Mouse (Mus musculus) liver, adult 2 months (tissue): ENCODE results near the gene Mtfmt. TPM values are rescaled to one million over a fixed set of nuclear protein-coding genes. Genes with fewer than 3 reads are reported as not detected.
A peak's percentile ranks its signal among the peaks of the same experiment; 100 is the strongest.

Experiments
- DNase-seq: peaks from one replicate; pipeline ENCODE4 v3.0.0-alpha.2; 2011; ENCODE audit warnings: low read depth, low spot score; ENCODE audit errors: extremely low read depth
- H3K27ac ChIP-seq: fragments of 200-500 bp; replicated peaks from 2 replicates; pipeline ENCODE4 v1.5.1; 2012; ENCODE audit warnings: low read depth, mild to moderate bottlenecking, control low read depth, inconsistent platforms, low read length; ENCODE audit not compliant: insufficient read depth
- H3K27me3 ChIP-seq: fragments of 200-500 bp; 2 replicates; pipeline ENCODE4 v1.6.1; 2012; ENCODE audit warnings: mild to moderate bottlenecking, moderate library complexity, low read length, inconsistent platforms; ENCODE audit not compliant: control insufficient read depth, insufficient read depth
- H3K36me3 ChIP-seq: fragments of 200-500 bp; 2 replicates; pipeline ENCODE4 v1.6.1; 2012; ENCODE audit warnings: low read length, inconsistent platforms; ENCODE audit not compliant: control insufficient read depth, insufficient read depth
- H3K4me1 ChIP-seq: fragments of 200-500 bp; 2 replicates; pipeline ENCODE4 v1.6.1; 2011; ENCODE audit warnings: low read length; ENCODE audit not compliant: control insufficient read depth, insufficient read depth
- H3K4me3 ChIP-seq: fragments of 200-500 bp; 2 replicates; pipeline ENCODE4 v1.5.1; 2011; ENCODE audit warnings: low read depth, mild to moderate bottlenecking, control low read depth, low read length, moderate library complexity; ENCODE audit not compliant: insufficient read depth
- H3K79me2 ChIP-seq: fragments of 200-500 bp; 2 replicates; pipeline ENCODE4 v1.6.1; 2012; ENCODE audit warnings: inconsistent platforms, mild to moderate bottlenecking, low read length, moderate library complexity; ENCODE audit not compliant: control insufficient read depth, insufficient read depth
- H3K9ac ChIP-seq: fragments of 200-500 bp; 2 replicates; pipeline ENCODE4 v1.6.1; 2012; ENCODE audit warnings: low read depth, mild to moderate bottlenecking, control low read depth, inconsistent platforms, low read length
- CTCF ChIP-seq: fragments of 200-500 bp; IDR thresholded peaks from 2 replicates; pipeline ENCODE4 v1.5.1; 2011; ENCODE audit warnings: low read depth, low read length, control low read depth
- POLR2A ChIP-seq: fragments of 200-500 bp; IDR thresholded peaks from 2 replicates; pipeline ENCODE4 v1.6.1; 2011; ENCODE audit warnings: low read length, control low read depth; ENCODE audit not compliant: insufficient read depth; ENCODE audit errors: extremely low read depth
- WGBS: fragments of 180-500 bp; shearing (Covaris S2); methylation state at CpG from one replicate; pipeline ENCODE4 v1.1.7; 2018; 5-methylcytosine and 5-hydroxymethylcytosine counted together
- polyA plus RNA-seq: library from polyadenylated mRNA; depleted of rRNA; stranded (reverse); fragments of >200 nt; gene quantifications from 2 replicates; pipeline ENCODE4 v1.2.3, GENCODE M21; 2012
- total RNA-seq: library from RNA; depleted of rRNA; stranded (reverse); fragments of >200 nt; gene quantifications from 2 replicates; pipeline ENCODE4 v1.2.3, GENCODE M21; 2014

Gene Mtfmt
- total and polyA plus RNA-seq, 2 experiments: 5.5 to 5.8 TPM

GRCm38 (mm10) chr9:65430921-65431320 is 4.7 kb upstream of the Mtfmt start:
- no peaks in the 10 kb centered on the region; the same call in 1 of the 2 replicates for H3K4me1 ChIP-seq
- no peaks in the 10 kb centered on the region for H3K36me3 ChIP-seq
- no peak overlapping the region for H3K9ac ChIP-seq
- TF ChIP-seq CTCF (no peak), POLR2A (no peak)
- DNase-seq: no peak
- no peaks in the 10 kb centered on the region for H3K79me2 ChIP-seq
- no peaks in the 10 kb centered on the region for H3K27me3 ChIP-seq
- H3K4me3 ChIP-seq: no peak overlapping the region
- WGBS: 97% methylated on average over 5 of the region's 5 CpGs
- H3K27ac ChIP-seq: no peak overlapping the region

GRCm38 (mm10) chr9:65432236-65432635 is 3.3 kb upstream of the Mtfmt start:
- TF ChIP-seq POLR2A (no peak), CTCF (peak; percentile 71)
- no peaks in the 10 kb centered on the region for H3K36me3 ChIP-seq
- peak; percentile 64 for DNase-seq
- no peaks in the 10 kb centered on the region; the same call in 1 of the 2 replicates for H3K4me1 ChIP-seq
- no peak overlapping the region for H3K27ac ChIP-seq
- H3K4me3 ChIP-seq: no peak overlapping the region
- H3K79me2 ChIP-seq: no peaks in the 10 kb centered on the region; the same call in 1 of the 2 replicates
- no peaks in the 10 kb centered on the region for H3K27me3 ChIP-seq
- no peak overlapping the region for H3K9ac ChIP-seq
- WGBS: 2% methylated on average over 3 of the region's 3 CpGs

GRCm38 (mm10) chr9:65434140-65434539 is 1.4 kb upstream of the Mtfmt start:
- Histone ChIP-seq H3K27ac (no peak overlapping the region), H3K4me3 (no peak overlapping the region), H3K9ac (no peak overlapping the region), H3K79me2 (no peaks in the 10 kb centered on the region; the same call in 1 of the 2 replicates), H3K36me3 (no peaks in the 10 kb centered on the region), H3K4me1 (no peaks in the 10 kb centered on the region), H3K27me3 (no peaks in the 10 kb centered on the region)
- TF ChIP-seq POLR2A (no peak), CTCF (peak; percentile 61)
- peak; percentile 40 for DNase-seq
- WGBS: 83% methylated on average over 5 of the region's 5 CpGs

- 72% methylated on average over 4 of the region's 4 CpGs for WGBS
- TF ChIP-seq CTCF (no peak), POLR2A (no peak)
- no peak overlapping the region for H3K27ac ChIP-seq
Measured at GRCm38 (mm10) chr9:65435211-65435610, 371 bp upstream of the Mtfmt start.

GRCm38 (mm10) chr9:65444692-65445091 is 9.1 kb downstream of the Mtfmt start:
- no peak for DNase-seq
- Histone ChIP-seq H3K4me1 (no peaks in the 10 kb centered on the region), H3K27ac (no peak overlapping the region), H3K9ac (no peak overlapping the region), H3K4me3 (no peak overlapping the region), H3K27me3 (no peaks in the 10 kb centered on the region), H3K36me3 (peaks cover 31% of the 10 kb centered on the region), H3K79me2 (no peaks in the 10 kb centered on the region)
- TF ChIP-seq CTCF (no peak), POLR2A (no peak)
- 95% methylated on average over 4 of the region's 4 CpGs for WGBS

More at GRCm38 (mm10) chr9:65435211-65435610, 371 bp upstream of the Mtfmt start:
- Histone ChIP-seq H3K4me3 (no peak overlapping the region), H3K9ac (no peak overlapping the region), H3K79me2 (no peaks in the 10 kb centered on the region; the same call in 1 of the 2 replicates), H3K27me3 (no peaks in the 10 kb centered on the region), H3K4me1 (no peaks in the 10 kb centered on the region), H3K36me3 (no peaks in the 10 kb centered on the region)
- DNase-seq: no peak

GRCm38 (mm10) chr9:65447951-65448350 is 12.4 kb downstream of the Mtfmt start:
- no peak overlapping the region for H3K4me3 ChIP-seq
- TF ChIP-seq CTCF (no peak), POLR2A (no peak)
- H3K9ac ChIP-seq: no peak overlapping the region
- DNase-seq: no peak
- H3K27ac ChIP-seq: no peak overlapping the region
- peaks cover 37% of the 10 kb centered on the region for H3K36me3 ChIP-seq
- WGBS: 97% methylated on average over 6 of the region's 6 CpGs
- H3K4me1 ChIP-seq: no peaks in the 10 kb centered on the region
- H3K27me3 ChIP-seq: no peaks in the 10 kb centered on the region
- H3K79me2 ChIP-seq: no peaks in the 10 kb centered on the region
